Mouse (Mus musculus): Measurements from ENCODE around the gene Dyrk3.

- TF ChIP-seq ZC3H11A (IDR thresholded peaks at IDR 0.05; ENCODE audit: borderline replicate concordance, low read depth, low read length): no peak
- no peak for TF ChIP-seq ZNF384 (IDR thresholded peaks at IDR 0.05; ENCODE audit: low read depth, low read length)
Observed at GRCm38 (mm10) chr1:131185821-131186506, 47.8 kb upstream of the Dyrk3 start.

Measured in ES-E14 (cell line).